Mouse (Mus musculus) intestine, embryonic 16.5 days (tissue): ENCODE data around the gene Cd82. TPM values are rescaled to one million over a fixed set of nuclear protein-coding genes. Genes with fewer than 3 reads are reported as not detected.

Experiments
- ATAC-seq: fragments of 200-750 bp; cut with Nextera tagmentation; 2 replicates; pipeline ENCODE4 v1.8.0; 2017; ENCODE audit warnings: moderate TSS enrichment, moderate library complexity
- H3K27ac ChIP-seq: fragments of 300-500 bp; sonication (generic); 2 replicates; pipeline ENCODE4 v1.5.1; 2014; ENCODE audit warnings: mild to moderate bottlenecking, low read length
- H3K27me3 ChIP-seq: fragments of 300-500 bp; sonication (generic); replicated peaks from 2 replicates; pipeline ENCODE4 v1.6.1; 2014; ENCODE audit warnings: low read length, control low read depth, mixed read lengths; ENCODE audit not compliant: control insufficient read depth, insufficient read depth
- H3K36me3 ChIP-seq: fragments of 300-500 bp; sonication (generic); 2 replicates; pipeline ENCODE4 v1.6.1; 2014; ENCODE audit warnings: low read length, control low read depth; ENCODE audit not compliant: control insufficient read depth, insufficient read depth
- H3K4me1 ChIP-seq: fragments of 300-500 bp; sonication (generic); 2 replicates; pipeline ENCODE4 v1.6.1; 2014; ENCODE audit warnings: low read length, control low read depth, mixed read lengths; ENCODE audit not compliant: control insufficient read depth, insufficient read depth
- H3K4me2 ChIP-seq: fragments of 300-500 bp; sonication (generic); 2 replicates; pipeline ENCODE4 v1.6.1; 2014; ENCODE audit warnings: low read depth, low read length, control low read depth
- H3K4me3 ChIP-seq: fragments of 300-500 bp; sonication (generic); 2 replicates; pipeline ENCODE4 v1.5.1; 2014; ENCODE audit warnings: mild to moderate bottlenecking, low read length
- H3K9ac ChIP-seq: fragments of 300-500 bp; sonication (generic); 2 replicates; pipeline ENCODE4 v1.6.1; 2014; ENCODE audit warnings: low read depth, low read length
- H3K9me3 ChIP-seq: fragments of 300-500 bp; sonication (generic); 2 replicates; pipeline ENCODE4 v1.6.1; 2016; ENCODE audit warnings: low read length, control low read depth; ENCODE audit not compliant: control insufficient read depth
- WGBS: fragments of 180-500 bp; shearing (Covaris S2); extraction: QIAGEN DNeasy Blood & Tissue Kit; methylation state at CpG from one replicate; pipeline ENCODE4 v1.1.7; 2014; 5-methylcytosine and 5-hydroxymethylcytosine counted together
- polyA plus RNA-seq: library from polyadenylated mRNA; unstranded; fragments of >200 nt; fragmentation: Nextera tagmentation; extraction: Ambion mirVana; gene quantifications from 2 replicates; pipeline ENCODE4 v1.2.1, GENCODE M21; 2015

Gene Cd82
- polyA plus RNA-seq, 1 experiment from 2014 or later: 171 TPM

GRCm38 (mm10) chr2:93451219-93451938 is 11.6 kb downstream of the Cd82 start:
- no peaks in the 10 kb centered on the region for H3K9me3 ChIP-seq
- H3K4me2 ChIP-seq: peak overlapping the region; percentile 31; the same call in 1 of the 2 replicates
- H3K4me3 ChIP-seq: no peak overlapping the region
- ATAC-seq: no peak
- 51% methylated on average over 6 of the region's 6 CpGs for WGBS
- H3K4me1 ChIP-seq: peaks cover 68% of the 10 kb centered on the region
- H3K27ac ChIP-seq: peak overlapping the region; percentile 79
- H3K36me3 ChIP-seq: no peaks in the 10 kb centered on the region
- no peaks in the 10 kb centered on the region for H3K27me3 ChIP-seq
- H3K9ac ChIP-seq: peak overlapping the region; percentile 48

GRCm38 (mm10) chr2:93450695-93451094 is 12.2 kb downstream of the Cd82 start:
- 67% methylated on average over 7 of the region's 7 CpGs for WGBS
- Histone ChIP-seq H3K4me1 (peaks cover 65% of the 10 kb centered on the region), H3K27ac (peak overlapping the region; percentile 74), H3K4me2 (no peak overlapping the region), H3K4me3 (no peak overlapping the region), H3K36me3 (no peaks in the 10 kb centered on the region), H3K27me3 (no peaks in the 10 kb centered on the region), H3K9me3 (no peaks in the 10 kb centered on the region), H3K9ac (peak overlapping the region; percentile 41; the same call in 1 of the 2 replicates)
- ATAC-seq: no peak

GRCm38 (mm10) chr2:93449657-93450056 is 13.3 kb downstream of the Cd82 start:
- no peak for ATAC-seq
- 83% methylated on average over 2 of the region's 2 CpGs for WGBS
- Histone ChIP-seq H3K4me1 (peaks cover 69% of the 10 kb centered on the region), H3K36me3 (no peaks in the 10 kb centered on the region), H3K4me3 (no peak overlapping the region), H3K9ac (peak overlapping the region; percentile 41; the same call in 1 of the 2 replicates), H3K27ac (peak overlapping the region; percentile 74; the same call in 1 of the 2 replicates), H3K27me3 (no peaks in the 10 kb centered on the region), H3K4me2 (no peak overlapping the region), H3K9me3 (no peaks in the 10 kb centered on the region)

GRCm38 (mm10) chr2:93448774-93449173 is 14.2 kb downstream of the Cd82 start:
- H3K4me2 ChIP-seq: no peak overlapping the region
- 64% methylated on average over 5 of the region's 5 CpGs for WGBS
- ATAC-seq: no peak
- H3K9ac ChIP-seq: peak overlapping the region; percentile 31; the same call in 1 of the 2 replicates
- no peaks in the 10 kb centered on the region for H3K36me3 ChIP-seq
- H3K9me3 ChIP-seq: no peaks in the 10 kb centered on the region
- no peak overlapping the region for H3K27ac ChIP-seq
- H3K4me3 ChIP-seq: no peak overlapping the region
- no peaks in the 10 kb centered on the region for H3K27me3 ChIP-seq
- H3K4me1 ChIP-seq: peaks cover 75% of the 10 kb centered on the region

- WGBS: 68% methylated on average over 6 of the region's 6 CpGs
- ATAC-seq: no peak
- Histone ChIP-seq H3K36me3 (no peaks in the 10 kb centered on the region), H3K4me1 (peaks cover 74% of the 10 kb centered on the region), H3K4me3 (no peak overlapping the region), H3K9ac (peak overlapping the region; percentile 30; the same call in 1 of the 2 replicates), H3K9me3 (no peaks in the 10 kb centered on the region), H3K27ac (peak overlapping the region; percentile 38; the same call in 1 of the 2 replicates), H3K27me3 (no peaks in the 10 kb centered on the region), H3K4me2 (no peak overlapping the region)
These were observed 15.3 kb downstream of the Cd82 start for GRCm38 (mm10) chr2:93447500-93448249.

- Histone ChIP-seq H3K4me2 (no peak overlapping the region), H3K4me1 (peaks cover 69% of the 10 kb centered on the region), H3K27ac (peak overlapping the region; percentile 76; the same call in 1 of the 2 replicates), H3K9ac (no peak overlapping the region), H3K9me3 (no peaks in the 10 kb centered on the region), H3K27me3 (no peaks in the 10 kb centered on the region), H3K4me3 (no peak overlapping the region), H3K36me3 (no peaks in the 10 kb centered on the region)
- no peak for ATAC-seq
- 66% methylated on average over 13 of the region's 13 CpGs for WGBS
These were observed 16.2 kb downstream of the Cd82 start for GRCm38 (mm10) chr2:93446606-93447353.

- WGBS: 57% methylated on average over 5 of the region's 5 CpGs
- H3K27ac ChIP-seq: peak overlapping the region; percentile 82
- H3K4me3 ChIP-seq: no peak overlapping the region
These were observed 17.7 kb downstream of the Cd82 start for GRCm38 (mm10) chr2:93445237-93445651.

GRCm38 (mm10) chr2:93444280-93444679 is 18.7 kb downstream of the Cd82 start:
- H3K27me3 ChIP-seq: no peaks in the 10 kb centered on the region
- peak overlapping the region; percentile 82; the same call in 1 of the 2 replicates for H3K27ac ChIP-seq
- H3K9me3 ChIP-seq: no peaks in the 10 kb centered on the region
- H3K36me3 ChIP-seq: no peaks in the 10 kb centered on the region
- 84% methylated on average over 7 of the region's 7 CpGs for WGBS
- H3K4me2 ChIP-seq: no peak overlapping the region
- no peak for ATAC-seq
- H3K9ac ChIP-seq: peak overlapping the region; percentile 12; the same call in 1 of the 2 replicates
- peaks cover 58% of the 10 kb centered on the region for H3K4me1 ChIP-seq
- H3K4me3 ChIP-seq: no peak overlapping the region

More at GRCm38 (mm10) chr2:93445237-93445651, 17.7 kb downstream of the Cd82 start:
- ATAC-seq: peak; percentile 85
- Histone ChIP-seq H3K27me3 (no peaks in the 10 kb centered on the region), H3K4me1 (peaks cover 57% of the 10 kb centered on the region), H3K36me3 (no peaks in the 10 kb centered on the region), H3K4me2 (peak overlapping the region; percentile 24; the same call in 1 of the 2 replicates), H3K9ac (peak overlapping the region; percentile 23; the same call in 1 of the 2 replicates), H3K9me3 (no peaks in the 10 kb centered on the region)

GRCm38 (mm10) chr2:93443106-93443505 is 19.8 kb downstream of the Cd82 start:
- WGBS: 88% methylated on average over 2 of the region's 2 CpGs
- Histone ChIP-seq H3K4me3 (no peak overlapping the region), H3K4me2 (no peak overlapping the region), H3K27ac (no peak overlapping the region), H3K9ac (no peak overlapping the region), H3K4me1 (peaks cover 57% of the 10 kb centered on the region), H3K27me3 (no peaks in the 10 kb centered on the region), H3K36me3 (no peaks in the 10 kb centered on the region), H3K9me3 (no peaks in the 10 kb centered on the region)
- ATAC-seq: no peak
